Mouse (Mus musculus) midbrain, embryonic 11.5 days (tissue): ENCODE data around the gene Rgma. TPM values are rescaled to one million over a fixed set of nuclear protein-coding genes. Genes with fewer than 3 reads are reported as not detected.

Experiments
- ATAC-seq: fragments of 200-750 bp; cut with Nextera tagmentation; 2 replicates; pipeline ENCODE4 v1.8.0; 2017; ENCODE audit warnings: moderate TSS enrichment, moderate library complexity; ENCODE audit not compliant: low FRiP score
- DNase-seq: peaks from one replicate; pipeline ENCODE4 v3.0.0; 2015; ENCODE audit warnings: low spot score; ENCODE audit errors: missing footprints
- H3K27ac ChIP-seq: fragments of 300-500 bp; sonication (generic); 2 replicates; pipeline ENCODE4 v1.5.1; 2014; ENCODE audit warnings: low read depth, low read length
- H3K27me3 ChIP-seq: fragments of 300-500 bp; sonication (generic); 2 replicates; pipeline ENCODE4 v1.6.1; 2014; ENCODE audit warnings: mild to moderate bottlenecking, low read length, moderate library complexity, mixed read lengths; ENCODE audit not compliant: control insufficient read depth, insufficient read depth
- H3K36me3 ChIP-seq: fragments of 300-500 bp; sonication (generic); 2 replicates; pipeline ENCODE4 v1.6.1; 2014; ENCODE audit warnings: mild to moderate bottlenecking, low read length, moderate library complexity, mixed read lengths; ENCODE audit not compliant: control insufficient read depth, insufficient read depth
- H3K4me1 ChIP-seq: fragments of 300-500 bp; sonication (generic); 2 replicates; pipeline ENCODE4 v1.6.1; 2014; ENCODE audit warnings: low read length; ENCODE audit not compliant: control insufficient read depth, insufficient read depth
- H3K4me2 ChIP-seq: fragments of 300-500 bp; sonication (generic); 2 replicates; pipeline ENCODE4 v1.6.1; 2014; ENCODE audit warnings: mild to moderate bottlenecking, moderate library complexity
- H3K4me3 ChIP-seq: fragments of 300-500 bp; sonication (generic); 2 replicates; pipeline ENCODE4 v1.5.1; 2014; ENCODE audit warnings: low read depth, low read length
- H3K9ac ChIP-seq: fragments of 300-500 bp; sonication (generic); 2 replicates; pipeline ENCODE4 v1.6.1; 2014; ENCODE audit warnings: low read length
- H3K9me3 ChIP-seq: fragments of 300-500 bp; sonication (generic); 2 replicates; pipeline ENCODE4 v1.6.1; 2016; ENCODE audit warnings: low read length; ENCODE audit not compliant: control insufficient read depth
- WGBS: fragments of 180-500 bp; shearing (Covaris S2); extraction: QIAGEN DNeasy Blood & Tissue Kit; methylation state at CpG from one replicate; pipeline ENCODE4 v1.1.7; 2014; 5-methylcytosine and 5-hydroxymethylcytosine counted together
- polyA plus RNA-seq: library from polyadenylated mRNA; unstranded; fragments of >200 nt; fragmentation: Nextera tagmentation; extraction: Ambion mirVana; gene quantifications from 2 replicates; pipeline ENCODE4 v1.2.1, GENCODE M21; 2014

The Rgma gene
- polyA plus RNA-seq: 43.9 and 47.5 TPM in 2 replicates

GRCm38 (mm10) chr7:73375257-73376100 lies at the start of gene Rgma:
Gene Rgma, plus strand, starts transcription at chr7:73375509.
- peak; percentile 97 for DNase-seq
- peak within 1 kb of the TSS; percentile 95 for H3K27ac ChIP-seq
- H3K27me3 ChIP-seq: peaks cover 4% of the 10 kb centered on the region; the same call in 1 of the 2 replicates
- peak within 1 kb of the TSS; percentile 64 for H3K4me2 ChIP-seq
- H3K9me3 ChIP-seq: no peaks in the 10 kb centered on the region
- H3K4me1 ChIP-seq: peaks cover 46% of the 10 kb centered on the region
- peak within 1 kb of the TSS; percentile 86 for H3K4me3 ChIP-seq
- WGBS: under 1% methylated on average over 71 of the region's 85 CpGs
- H3K9ac ChIP-seq: peak within 1 kb of the TSS; percentile 97
- ATAC-seq: peak; percentile 92
- H3K36me3 ChIP-seq: no peaks in the 10 kb centered on the region

GRCm38 (mm10) chr7:73326236-73326635 lies 49.1 kb upstream of the Rgma start:
- no peaks in the 10 kb centered on the region; the same call in 1 of the 2 replicates for H3K4me1 ChIP-seq
- H3K27me3 ChIP-seq: no peaks in the 10 kb centered on the region
- no peak overlapping the region for H3K27ac ChIP-seq
- H3K9ac ChIP-seq: no peak overlapping the region
- no peaks in the 10 kb centered on the region for H3K9me3 ChIP-seq
- no peaks in the 10 kb centered on the region for H3K36me3 ChIP-seq
- no peak overlapping the region for H3K4me3 ChIP-seq
- ATAC-seq (no peak), DNase-seq (no peak)
- WGBS: 89% methylated on average over 14 of the region's 14 CpGs
- no peak overlapping the region for H3K4me2 ChIP-seq

- H3K27me3 ChIP-seq: no peaks in the 10 kb centered on the region
- no peak for ATAC-seq
- H3K4me2 ChIP-seq: no peak overlapping the region
- WGBS: 94% methylated on average over 11 of the region's 11 CpGs
- no peak overlapping the region for H3K9ac ChIP-seq
- H3K9me3 ChIP-seq: no peaks in the 10 kb centered on the region
- H3K4me3 ChIP-seq: no peak overlapping the region
- no peaks in the 10 kb centered on the region for H3K36me3 ChIP-seq
- H3K4me1 ChIP-seq: no peaks in the 10 kb centered on the region; the same call in 1 of the 2 replicates
- no peak overlapping the region for H3K27ac ChIP-seq
- no peak for DNase-seq
Measured at GRCm38 (mm10) chr7:73326680-73327079, 48.6 kb upstream of the Rgma start.

GRCm38 (mm10) chr7:73327193-73327592 lies 48.1 kb upstream of the Rgma start:
- Histone ChIP-seq H3K4me1 (no peaks in the 10 kb centered on the region; the same call in 1 of the 2 replicates), H3K4me2 (no peak overlapping the region), H3K9me3 (no peaks in the 10 kb centered on the region), H3K4me3 (no peak overlapping the region), H3K36me3 (no peaks in the 10 kb centered on the region), H3K27ac (no peak overlapping the region), H3K27me3 (no peaks in the 10 kb centered on the region), H3K9ac (no peak overlapping the region)
- 85% methylated on average over 8 of the region's 8 CpGs for WGBS
- DNase-seq (no peak), ATAC-seq (no peak)

- no peak for ATAC-seq
- Histone ChIP-seq H3K27me3 (no peaks in the 10 kb centered on the region), H3K4me3 (no peak overlapping the region), H3K4me1 (no peaks in the 10 kb centered on the region; the same call in 1 of the 2 replicates), H3K9ac (no peak overlapping the region), H3K27ac (no peak overlapping the region), H3K9me3 (no peaks in the 10 kb centered on the region), H3K36me3 (no peaks in the 10 kb centered on the region), H3K4me2 (no peak overlapping the region)
- DNase-seq: no peak
- WGBS: 92% methylated on average over 5 of the region's 5 CpGs
Measured at GRCm38 (mm10) chr7:73327652-73328051, 47.7 kb upstream of the Rgma start.

GRCm38 (mm10) chr7:73328653-73329207 lies 46.6 kb upstream of the Rgma start:
- 47% methylated on average over 5 of the region's 5 CpGs for WGBS
- no peak for ATAC-seq
- no peak for DNase-seq

GRCm38 (mm10) chr7:73330754-73331153 lies 44.6 kb upstream of the Rgma start:
- no peaks in the 10 kb centered on the region for H3K36me3 ChIP-seq
- no peak overlapping the region for H3K9ac ChIP-seq
- no peaks in the 10 kb centered on the region for H3K27me3 ChIP-seq
- no peak overlapping the region for H3K27ac ChIP-seq
- 93% methylated on average over 12 of the region's 12 CpGs for WGBS
- no peak overlapping the region for H3K4me2 ChIP-seq
- no peak for ATAC-seq
- no peak for DNase-seq
- H3K4me1 ChIP-seq: no peaks in the 10 kb centered on the region; the same call in 1 of the 2 replicates
- no peak overlapping the region for H3K4me3 ChIP-seq
- H3K9me3 ChIP-seq: no peaks in the 10 kb centered on the region

More at GRCm38 (mm10) chr7:73328653-73329207, 46.6 kb upstream of the Rgma start:
- Histone ChIP-seq H3K9me3 (no peaks in the 10 kb centered on the region), H3K27me3 (no peaks in the 10 kb centered on the region), H3K4me1 (no peaks in the 10 kb centered on the region; the same call in 1 of the 2 replicates), H3K4me3 (no peak overlapping the region), H3K36me3 (no peaks in the 10 kb centered on the region), H3K4me2 (no peak overlapping the region), H3K27ac (no peak overlapping the region), H3K9ac (no peak overlapping the region)

- DNase-seq (no peak), ATAC-seq (no peak)
- no peaks in the 10 kb centered on the region for H3K9me3 ChIP-seq
- H3K36me3 ChIP-seq: no peaks in the 10 kb centered on the region
- no peaks in the 10 kb centered on the region for H3K27me3 ChIP-seq
- WGBS: 58% methylated on average over 7 of the region's 7 CpGs
- H3K4me3 ChIP-seq: no peak overlapping the region
- H3K4me2 ChIP-seq: no peak overlapping the region
- no peak overlapping the region for H3K9ac ChIP-seq
- H3K4me1 ChIP-seq: no peaks in the 10 kb centered on the region; the same call in 1 of the 2 replicates
- H3K27ac ChIP-seq: no peak overlapping the region
Measured at GRCm38 (mm10) chr7:73331645-73332044, 43.7 kb upstream of the Rgma start.

- H3K27ac ChIP-seq: no peak overlapping the region
- 0 out of 2 replicates have a peak, but pooled peaks have one; percentile 16 for ATAC-seq
- WGBS: 73% methylated on average over 12 of the region's 12 CpGs
Measured at GRCm38 (mm10) chr7:73333398-73333988, 41.8 kb upstream of the Rgma start.

More at GRCm38 (mm10) chr7:73333398-73333988, 41.8 kb upstream of the Rgma start:
- H3K27me3 ChIP-seq: no peaks in the 10 kb centered on the region
- no peaks in the 10 kb centered on the region; the same call in 1 of the 2 replicates for H3K4me1 ChIP-seq
- DNase-seq: no peak
- no peak overlapping the region for H3K4me3 ChIP-seq
- H3K9me3 ChIP-seq: no peaks in the 10 kb centered on the region
- H3K9ac ChIP-seq: no peak overlapping the region
- H3K36me3 ChIP-seq: no peaks in the 10 kb centered on the region
- H3K4me2 ChIP-seq: no peak overlapping the region
